Mouse (Mus musculus) intestine, embryonic 14.5 days (tissue): ENCODE results near the gene Sult4a1. TPM values are rescaled to one million over a fixed set of nuclear protein-coding genes. Genes with fewer than 3 reads are reported as not detected.

ENCODE experiments used
- ATAC-seq: fragments of 200-750 bp; cut with Nextera tagmentation; replicated peaks from 2 replicates; pipeline ENCODE4 v1.8.0; 2017; ENCODE audit warnings: low read depth, moderate number of reproducible peaks, moderate TSS enrichment, moderate library complexity; ENCODE audit not compliant: low FRiP score, low TSS enrichment
- DNase-seq: peaks from one replicate; pipeline ENCODE4 v3.0.0-alpha.2; 2018; ENCODE audit warnings: low spot score
- H3K27ac ChIP-seq: fragments of 300-500 bp; sonication (generic); 2 replicates; pipeline ENCODE4 v1.5.1; 2014; ENCODE audit warnings: low read depth, mild to moderate bottlenecking, control low read depth
- H3K27me3 ChIP-seq: fragments of 300-500 bp; sonication (generic); replicated peaks from 2 replicates; pipeline ENCODE4 v1.6.1; 2014; ENCODE audit warnings: low read length, control low read depth; ENCODE audit not compliant: control insufficient read depth, insufficient read depth
- H3K36me3 ChIP-seq: fragments of 300-500 bp; sonication (generic); 2 replicates; pipeline ENCODE4 v1.6.1; 2014; ENCODE audit warnings: low read length, control low read depth; ENCODE audit not compliant: control insufficient read depth, insufficient read depth
- H3K4me1 ChIP-seq: fragments of 300-500 bp; sonication (generic); replicated peaks from 2 replicates; pipeline ENCODE4 v1.6.1; 2014; ENCODE audit warnings: low read length, control low read depth, mixed read lengths; ENCODE audit not compliant: control insufficient read depth, insufficient read depth
- H3K4me2 ChIP-seq: fragments of 300-500 bp; sonication (generic); 2 replicates; pipeline ENCODE4 v1.6.1; 2014; ENCODE audit warnings: low read length
- H3K4me3 ChIP-seq: fragments of 300-500 bp; sonication (generic); 2 replicates; pipeline ENCODE4 v1.5.1; 2014; ENCODE audit warnings: low read depth, low read length, control low read depth, mixed read lengths
- H3K9ac ChIP-seq: fragments of 300-500 bp; sonication (generic); 2 replicates; pipeline ENCODE4 v1.6.1; 2014; ENCODE audit warnings: mild to moderate bottlenecking, low read length
- H3K9me3 ChIP-seq: fragments of 300-500 bp; sonication (generic); 2 replicates; pipeline ENCODE4 v1.6.1; 2016; ENCODE audit warnings: low read length, control low read depth; ENCODE audit not compliant: control insufficient read depth
- WGBS: fragments of 180-500 bp; shearing (Covaris S2); extraction: QIAGEN DNeasy Blood & Tissue Kit; methylation state at CpG from one replicate; pipeline ENCODE4 v1.1.7; 2014; 5-methylcytosine and 5-hydroxymethylcytosine counted together
- polyA plus RNA-seq: library from polyadenylated mRNA; unstranded; fragments of >200 nt; fragmentation: Nextera tagmentation; extraction: Ambion mirVana; gene quantifications from 2 replicates; pipeline ENCODE4 v1.2.1, GENCODE M21; 2014

Gene Sult4a1
- polyA plus RNA-seq, 1 experiment from 2014 or later = 4.5 TPM

GRCm38 (mm10) chr15:84080069-84080468, 25.5 kb downstream of the Sult4a1 start:
- H3K4me3 ChIP-seq = no peak overlapping the region
- WGBS = 71% methylated on average over 7 of the region's 7 CpGs
- H3K9ac ChIP-seq = no peak overlapping the region
- H3K27ac ChIP-seq = no peak overlapping the region
- H3K9me3 ChIP-seq = no peaks in the 10 kb centered on the region
- H3K36me3 ChIP-seq = no peaks in the 10 kb centered on the region
- DNase-seq (no peak), ATAC-seq (no peak)
- no peaks in the 10 kb centered on the region for H3K27me3 ChIP-seq
- no peaks in the 10 kb centered on the region for H3K4me1 ChIP-seq
- no peak overlapping the region for H3K4me2 ChIP-seq

- Histone ChIP-seq H3K4me1 (no peaks in the 10 kb centered on the region), H3K9ac (no peak overlapping the region), H3K4me2 (no peak overlapping the region), H3K9me3 (no peaks in the 10 kb centered on the region), H3K4me3 (no peak overlapping the region), H3K27me3 (no peaks in the 10 kb centered on the region; the same call in 1 of the 2 replicates), H3K27ac (no peak overlapping the region), H3K36me3 (no peaks in the 10 kb centered on the region)
- no peak for ATAC-seq
- DNase-seq = no peak
- WGBS = 94% methylated on average over 2 of the region's 2 CpGs
These were observed 26.0 kb downstream of the Sult4a1 start for GRCm38 (mm10) chr15:84079519-84079918.

- Histone ChIP-seq H3K9ac (no peak overlapping the region), H3K36me3 (no peaks in the 10 kb centered on the region), H3K4me1 (no peaks in the 10 kb centered on the region), H3K4me2 (no peak overlapping the region), H3K27ac (no peak overlapping the region), H3K4me3 (no peak overlapping the region), H3K9me3 (no peaks in the 10 kb centered on the region), H3K27me3 (peaks cover 1% of the 10 kb centered on the region; the same call in 1 of the 2 replicates)
- ATAC-seq (no peak), DNase-seq (no peak)
- WGBS = 75% methylated on average over 13 of the region's 13 CpGs
These were observed 26.9 kb downstream of the Sult4a1 start for GRCm38 (mm10) chr15:84078667-84079066.

GRCm38 (mm10) chr15:84077151-84077550, 28.4 kb downstream of the Sult4a1 start:
- H3K4me2 ChIP-seq = no peak overlapping the region
- no peak overlapping the region for H3K4me3 ChIP-seq
- no peaks in the 10 kb centered on the region for H3K4me1 ChIP-seq
- H3K27ac ChIP-seq = no peak overlapping the region
- peaks cover 11% of the 10 kb centered on the region; the same call in 1 of the 2 replicates for H3K27me3 ChIP-seq
- no peak for DNase-seq
- no peaks in the 10 kb centered on the region for H3K9me3 ChIP-seq
- H3K36me3 ChIP-seq = no peaks in the 10 kb centered on the region
- 60% methylated on average over 17 of the region's 17 CpGs for WGBS
- no peak for ATAC-seq
- no peak overlapping the region for H3K9ac ChIP-seq

- Histone ChIP-seq H3K4me2 (0 out of 2 replicates have a peak overlapping the region, but pooled peaks have one; percentile 6), H3K36me3 (no peaks in the 10 kb centered on the region), H3K4me1 (no peaks in the 10 kb centered on the region; the same call in 1 of the 2 replicates), H3K9ac (no peak overlapping the region), H3K27me3 (peaks cover 26% of the 10 kb centered on the region), H3K9me3 (no peaks in the 10 kb centered on the region), H3K27ac (no peak overlapping the region), H3K4me3 (no peak overlapping the region)
- DNase-seq = no peak
- ATAC-seq = no peak
- 25% methylated on average over 17 of the region's 17 CpGs for WGBS
These were observed 30.8 kb downstream of the Sult4a1 start for GRCm38 (mm10) chr15:84074705-84075185.

GRCm38 (mm10) chr15:84073911-84074704, 31.4 kb downstream of the Sult4a1 start:
- Histone ChIP-seq H3K4me2 (0 out of 2 replicates have a peak overlapping the region, but pooled peaks have one; percentile 6), H3K27ac (no peak overlapping the region), H3K36me3 (no peaks in the 10 kb centered on the region), H3K27me3 (peaks cover 32% of the 10 kb centered on the region), H3K9me3 (no peaks in the 10 kb centered on the region), H3K4me1 (no peaks in the 10 kb centered on the region; the same call in 1 of the 2 replicates), H3K9ac (no peak overlapping the region), H3K4me3 (no peak overlapping the region)
- 11% methylated on average over 13 of the region's 15 CpGs for WGBS
- peak; percentile 85 for DNase-seq
- no peak; the same call in 1 of the 2 replicates for ATAC-seq

GRCm38 (mm10) chr15:84073058-84073457, 32.5 kb downstream of the Sult4a1 start:
- Histone ChIP-seq H3K4me2 (no peak overlapping the region), H3K9me3 (no peaks in the 10 kb centered on the region), H3K4me3 (no peak overlapping the region), H3K36me3 (no peaks in the 10 kb centered on the region), H3K9ac (no peak overlapping the region), H3K4me1 (no peaks in the 10 kb centered on the region; the same call in 1 of the 2 replicates), H3K27me3 (peaks cover 42% of the 10 kb centered on the region), H3K27ac (no peak overlapping the region)
- no peak for ATAC-seq
- DNase-seq = no peak
- WGBS = 18% methylated on average over 8 of the region's 8 CpGs

- no peak overlapping the region for H3K4me2 ChIP-seq
- no peak overlapping the region for H3K27ac ChIP-seq
- peaks cover 45% of the 10 kb centered on the region for H3K27me3 ChIP-seq
- no peaks in the 10 kb centered on the region; the same call in 1 of the 2 replicates for H3K4me1 ChIP-seq
- WGBS = 28% methylated on average over 7 of the region's 7 CpGs
- DNase-seq (peak; percentile 75), ATAC-seq (no peak)
- no peaks in the 10 kb centered on the region for H3K36me3 ChIP-seq
- H3K4me3 ChIP-seq = no peak overlapping the region
- no peak overlapping the region for H3K9ac ChIP-seq
- no peaks in the 10 kb centered on the region for H3K9me3 ChIP-seq
These were observed 33.3 kb downstream of the Sult4a1 start for GRCm38 (mm10) chr15:84072226-84072625.
